Mouse (Mus musculus) ovary, adult 18-20 months (tissue): ENCODE data around the gene 1600015I10Rik.

Source experiments
- DNase-seq: peaks from one replicate; pipeline ENCODE4 v3.0.0; 2022; ENCODE audit warnings: low spot score, mixed read lengths

1600015I10Rik gene

DNA sequence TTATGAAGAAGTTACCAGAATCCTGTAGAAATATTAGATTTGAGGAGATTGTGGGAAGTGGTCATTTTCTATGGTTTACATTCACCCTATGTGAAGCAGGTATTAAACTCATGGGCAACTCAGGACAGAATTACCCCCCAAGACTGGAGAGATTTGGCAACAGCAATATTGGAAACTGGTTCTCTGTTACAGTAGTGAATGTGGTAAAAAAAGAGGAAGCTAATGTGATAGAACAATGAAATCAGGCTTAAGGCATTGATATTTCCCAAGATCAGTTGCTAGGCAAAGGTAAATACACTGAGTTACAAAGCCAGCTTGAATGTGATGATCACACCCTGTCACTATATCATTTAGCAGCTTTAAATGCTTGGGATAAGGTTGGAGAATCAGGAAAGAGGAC, 38.2 kb downstream of the 1600015I10Rik start:
- no peak for DNase-seq

DNA sequence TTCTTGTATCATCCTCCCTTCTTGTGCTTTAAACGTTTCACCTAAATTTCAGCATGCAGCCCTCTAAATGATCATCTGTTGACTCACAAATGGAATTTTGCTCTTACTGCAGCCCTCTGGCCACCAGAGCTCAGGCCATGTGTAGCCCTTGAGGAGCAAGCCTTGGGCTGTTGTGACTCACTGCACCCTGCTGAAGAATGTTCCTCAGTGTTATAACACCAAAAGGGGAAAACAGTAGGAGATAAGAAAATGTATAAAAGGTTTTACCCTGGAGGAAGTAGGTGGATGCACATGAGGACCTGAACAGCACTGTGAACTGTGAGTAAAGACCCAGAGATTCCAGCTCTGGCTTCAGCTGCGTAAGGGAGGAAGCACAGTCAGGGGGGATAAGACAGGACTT, 45.0 kb downstream of the 1600015I10Rik start, which contains the start of gene Doxl2:
Gene Doxl2, plus strand, starts transcription at position 301 of the 400 bp plus-strand sequence.
- DNase-seq = no peak

DNA sequence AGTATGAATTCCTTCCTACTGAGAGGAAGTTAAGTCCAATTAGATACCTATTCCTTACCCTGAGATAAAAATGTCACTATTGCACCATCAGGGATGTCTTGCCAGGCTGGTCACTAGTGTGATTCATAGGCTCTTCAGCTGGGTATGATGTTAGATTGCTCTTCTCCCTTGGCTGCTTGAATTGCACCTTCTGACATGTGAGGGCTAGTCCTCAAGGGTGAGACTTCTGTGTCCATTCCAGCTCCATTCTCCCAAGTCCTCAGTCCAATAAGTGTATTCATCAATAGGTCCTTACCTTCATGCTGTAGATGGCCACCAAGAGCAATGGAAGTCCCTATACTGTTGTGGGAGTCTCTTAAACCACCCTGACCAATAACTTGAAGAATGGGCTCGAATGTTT, 49.9 kb downstream of the 1600015I10Rik start:
- DNase-seq = no peak

DNA sequence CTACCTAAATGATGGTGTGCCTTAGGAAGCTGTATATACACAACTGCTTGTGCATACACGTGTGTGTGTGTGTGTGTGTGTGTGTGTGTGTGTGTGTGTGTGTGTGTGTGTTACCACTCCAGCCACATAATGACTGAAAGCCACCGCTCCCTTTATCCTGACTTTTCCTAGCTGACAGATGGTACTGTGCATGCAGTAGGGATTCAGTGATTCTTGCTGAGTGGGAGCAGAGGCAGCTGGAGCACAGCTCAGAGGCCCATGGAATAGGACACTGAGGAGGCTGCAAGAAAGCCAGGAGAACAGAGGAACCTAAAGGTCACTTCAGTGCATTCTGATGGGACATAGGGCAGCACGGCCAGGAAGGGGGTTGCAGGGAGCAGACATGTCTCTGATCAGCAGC, 52.6 kb downstream of the 1600015I10Rik start:
- DNase-seq = no peak
